Mouse (Mus musculus) layer of hippocampus, postnatal 14 days (tissue): ENCODE data around the gene Trappc6b. TPM values are rescaled to one million over a fixed set of nuclear protein-coding genes. Genes with fewer than 3 reads are reported as not detected.
"Not testable (repeated sequence)": the region's sequence is repeated elsewhere in the genome, so short reads cannot be mapped to it uniquely, and the experiment has no call there.

Source experiments
- DNase-seq, 2 experiments: peaks; one replicate each; pipeline ENCODE4 v3.0.0; 2021 to 2022; ENCODE audit warnings: low spot score in 2 of 2, mixed read lengths in 1 of 2
- long read RNA-seq, 2 experiments: library from polyadenylated mRNA; stranded (forward); transcript quantifications; one replicate each; pipeline ENCODE4 v2.0.0; 2021
- total RNA-seq, 2 experiments: library from RNA; stranded (reverse); gene quantifications; 2 replicates each; pipeline ENCODE4 v1.2.3; 2021

Trappc6b gene
- 100 to 1,000 TPM; 104 to 119 TPM for total RNA-seq
- long read RNA-seq, experiment 1, transcript Trappc6b-201 (6 exons, 1,255 nt) = major isoform, 47 of 68 reads
- long read RNA-seq, experiment 1, partial matches to known transcripts = 12 of 68 reads
- long read RNA-seq, experiment 1, other reads (novel, unspliced or antisense) = 7 of 68 reads
- long read RNA-seq, experiment 2, transcript Trappc6b-201 (6 exons, 1,255 nt) = major isoform, 77 of 111 reads
- long read RNA-seq, experiment 2, partial matches to known transcripts = 22 of 111 reads
- long read RNA-seq, experiment 2, other reads (novel, unspliced or antisense) = 8 of 111 reads

DNA sequence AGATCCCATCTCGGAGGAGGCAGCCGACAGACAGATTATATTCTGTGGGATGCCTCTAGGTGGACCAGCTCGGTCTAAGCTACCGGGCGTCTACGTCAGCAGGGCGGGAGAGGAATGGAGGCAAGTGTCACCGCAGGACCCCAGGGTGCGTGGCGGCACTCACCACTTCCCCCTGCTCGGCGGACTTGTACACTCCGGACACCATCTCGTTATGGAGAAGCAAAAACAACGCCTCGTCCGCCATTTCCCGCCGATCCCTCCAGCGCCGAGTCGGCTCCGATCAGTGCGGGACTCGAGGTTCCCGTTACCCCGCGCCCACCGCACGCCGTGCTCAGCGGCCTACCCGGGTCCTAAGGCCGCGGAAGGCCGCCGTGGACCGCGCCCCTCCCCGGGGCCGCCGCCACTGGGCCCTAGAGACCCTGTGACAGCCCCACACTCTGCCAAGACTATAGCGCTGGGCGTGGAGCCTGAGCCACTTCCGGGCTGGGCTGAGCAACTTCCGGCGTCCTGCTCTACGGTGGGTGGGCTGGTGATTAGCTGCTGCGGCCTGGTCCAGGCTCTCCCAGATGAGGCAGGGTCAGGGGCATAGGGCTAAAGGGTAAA is at the start of gene Trappc6b:
Trappc6b (minus strand) TSS at position 480 of the 603 bp plus-strand sequence.
- peak; percentile 80 to 84 for DNase-seq

DNA sequence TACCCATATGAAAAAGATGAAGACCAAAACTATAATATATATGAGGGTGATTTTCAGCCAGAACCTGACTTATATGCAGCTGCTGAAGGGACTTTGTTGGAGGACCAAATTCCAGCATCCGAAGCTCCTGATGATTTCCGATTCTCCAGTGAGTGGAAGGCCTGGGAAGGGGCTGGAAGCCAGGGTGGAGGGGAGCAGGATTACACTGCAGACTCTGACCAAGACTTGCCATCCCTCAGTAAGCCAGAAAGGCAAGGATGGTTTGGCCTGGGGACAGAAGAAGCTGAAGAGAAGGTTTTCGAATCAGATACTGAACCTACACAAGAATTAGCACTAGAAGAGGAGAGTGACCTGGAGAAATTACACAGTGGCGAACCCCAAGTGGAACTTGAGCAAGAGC is 46.7 kb upstream of the Trappc6b start:
- DNase-seq = no peak

GRCm38 (mm10) chr12:59106491-59106890 is 45.2 kb upstream of the Trappc6b start:
- no peak for DNase-seq

- DNase-seq = no peak
Measured at GRCm38 (mm10) chr12:59105914-59106313, 44.6 kb upstream of the Trappc6b start.

DNA sequence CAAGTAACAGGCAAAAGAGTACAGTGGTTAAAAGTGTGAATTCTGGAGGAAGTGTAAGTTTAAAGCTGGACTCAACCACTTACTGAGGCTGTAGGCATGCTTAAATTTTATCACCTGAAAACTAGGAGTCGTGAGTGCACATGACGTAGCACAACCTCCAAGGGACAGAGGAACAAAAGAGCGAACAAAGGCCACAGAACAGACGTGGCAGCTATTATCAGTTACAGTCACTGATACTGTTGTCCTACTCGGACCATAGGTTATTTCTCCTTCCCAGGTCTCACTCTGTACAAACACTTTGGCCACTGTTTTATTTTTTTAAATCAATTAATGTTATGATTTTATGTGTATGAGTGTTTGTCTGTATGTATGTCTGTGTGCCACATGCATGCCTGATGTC is 43.5 kb upstream of the Trappc6b start:
- no peak for DNase-seq

- DNase-seq = no peak
Measured at GRCm38 (mm10) chr12:59095104-59096025, 34.1 kb upstream of the Trappc6b start, which contains the start of gene Mia2. Gene Mia2, plus strand, starts transcription at chr12:59095799.

- DNase-seq = no peak
Measured at GRCm38 (mm10) chr12:59093543-59093942, 32.3 kb upstream of the Trappc6b start.

DNA sequence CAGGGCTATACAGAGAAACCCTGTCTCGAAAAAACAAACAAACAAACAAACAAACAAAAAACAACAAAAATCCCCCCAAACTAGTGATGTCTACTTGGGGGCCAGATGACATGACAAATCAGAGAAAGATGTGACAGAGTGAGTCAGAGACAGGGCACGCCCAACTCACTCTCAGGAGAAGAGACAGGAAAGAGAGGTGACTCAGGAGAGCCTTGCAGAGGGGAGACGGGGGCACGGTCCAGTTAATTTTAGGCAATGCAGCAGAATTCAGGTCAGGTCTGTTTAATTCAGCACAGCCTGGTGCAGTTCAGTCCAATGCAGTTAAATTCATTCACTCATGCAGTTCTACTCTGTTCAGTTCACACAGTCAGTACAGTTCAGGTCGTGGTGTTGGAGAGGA is 24.9 kb upstream of the Trappc6b start:
- DNase-seq = no peak

DNA sequence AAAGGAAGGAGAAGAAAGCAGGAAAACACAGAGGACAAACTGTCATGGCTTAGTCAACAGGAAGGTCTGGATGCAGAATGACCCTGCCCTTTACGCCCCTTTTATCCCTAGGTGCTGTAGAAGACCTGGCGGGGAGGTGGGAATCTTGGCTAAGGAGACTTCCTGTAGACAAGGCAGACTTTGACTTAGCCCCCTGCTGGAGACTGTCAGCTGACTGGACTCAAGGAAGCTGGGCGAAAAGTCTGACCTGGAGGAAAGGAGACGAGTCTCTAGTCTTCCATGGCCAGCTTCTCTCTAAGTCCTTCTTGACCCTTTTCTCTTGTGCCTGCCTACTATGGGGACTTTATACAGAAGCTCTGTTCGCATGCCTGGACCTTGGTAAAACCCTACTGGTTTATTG is 23.2 kb upstream of the Trappc6b start:
- DNase-seq = no peak

- no peak for DNase-seq
Measured at GRCm38 (mm10) chr12:59080461-59080860, 19.2 kb upstream of the Trappc6b start.

GRCm38 (mm10) chr12:59077883-59078282 is 16.6 kb upstream of the Trappc6b start:
- DNase-seq = no peak

GRCm38 (mm10) chr12:59076996-59077395 is 15.7 kb upstream of the Trappc6b start:
- no peak for DNase-seq

- DNase-seq = no peak
Measured at GRCm38 (mm10) chr12:59074052-59074451, 12.8 kb upstream of the Trappc6b start.

GRCm38 (mm10) chr12:59072286-59072685 is 11.0 kb upstream of the Trappc6b start:
- no peak for DNase-seq

GRCm38 (mm10) chr12:59068791-59069190 is 7.5 kb upstream of the Trappc6b start:
- no peak for DNase-seq

DNA sequence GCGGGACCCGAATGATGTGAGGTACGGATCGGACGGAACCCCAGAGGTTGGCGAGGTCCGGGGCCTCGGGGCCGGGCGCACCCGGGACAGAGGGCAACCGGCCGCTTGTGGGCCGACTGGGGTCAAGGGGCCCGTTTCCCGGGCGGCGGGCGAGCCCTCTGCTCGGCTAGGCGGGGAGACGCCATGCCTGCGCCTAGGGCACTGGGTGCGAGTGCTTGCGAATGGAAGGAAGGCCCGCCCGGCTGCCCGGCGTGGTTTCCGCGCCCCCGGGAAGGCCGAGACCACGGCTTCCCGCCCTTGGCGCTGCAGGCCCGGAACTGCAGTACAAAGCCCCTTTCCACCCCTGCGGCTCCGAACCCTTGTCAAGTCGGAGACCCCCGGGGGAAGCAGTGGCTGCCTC is 5.8 kb upstream of the Trappc6b start:
- no peak for DNase-seq

GRCm38 (mm10) chr12:59066448-59067077 is 5.3 kb upstream of the Trappc6b start, which contains the start of gene Pnn:
Gene Pnn, plus strand, starts transcription at chr12:59066884.
- DNase-seq = peak; percentile 96 to 98

DNA sequence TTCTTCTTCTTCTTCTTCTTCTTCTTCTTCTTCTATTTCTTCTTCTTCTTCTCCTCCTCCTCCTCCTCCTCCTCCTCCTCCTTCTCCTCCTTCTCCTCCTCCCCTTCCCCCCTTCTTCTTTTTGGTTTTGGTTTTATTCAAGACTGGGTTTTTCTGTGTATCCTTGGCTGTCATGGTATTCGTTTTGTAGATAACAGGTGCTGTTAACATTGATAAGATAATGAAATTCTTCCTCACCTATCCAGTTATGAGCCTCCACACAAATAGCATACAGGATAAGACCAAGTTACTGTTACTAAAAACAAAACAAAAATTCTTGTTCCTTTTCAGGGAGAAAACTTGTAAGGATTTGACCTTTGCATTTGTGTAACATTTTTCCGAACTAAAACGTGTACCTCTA is 4.5 kb upstream of the Trappc6b start:
- no peak for DNase-seq

DNA sequence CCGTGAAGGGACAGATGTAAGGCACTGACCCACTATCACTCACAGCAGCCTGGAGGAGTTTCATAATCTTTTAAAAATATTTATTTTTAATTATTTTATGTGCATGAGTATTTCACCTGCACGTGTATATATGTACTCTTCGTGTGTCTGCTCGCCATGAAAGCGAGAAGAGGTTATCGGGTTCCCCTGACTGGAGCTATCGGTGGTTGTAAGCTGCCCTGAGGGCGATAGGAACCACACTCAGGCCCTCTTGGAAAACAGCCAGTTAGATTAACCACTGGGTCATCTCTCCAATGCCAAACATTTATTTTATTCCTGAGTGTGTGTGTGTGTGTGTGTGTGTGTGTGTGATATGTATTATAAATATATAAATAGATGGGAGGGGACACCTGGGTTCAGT is 3.6 kb upstream of the Trappc6b start:
- no peak for DNase-seq

DNA sequence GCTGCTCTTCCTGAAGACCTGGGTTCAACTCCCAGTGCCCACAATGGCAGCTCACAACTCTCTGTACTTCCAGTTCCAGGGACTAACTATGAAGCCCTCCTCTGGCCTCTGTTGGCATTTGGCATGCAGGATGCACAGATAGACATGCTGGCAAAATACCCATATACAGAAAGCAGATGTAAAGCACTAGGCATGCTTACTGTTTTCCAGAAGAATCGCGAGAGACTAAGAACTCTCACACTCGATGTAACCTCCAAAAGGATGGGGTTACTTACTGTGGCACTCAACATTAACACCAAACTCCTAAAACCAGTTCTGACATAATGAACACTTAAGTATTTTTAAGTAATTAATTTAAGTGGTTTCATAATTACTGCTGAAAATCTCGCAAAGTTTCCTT is 950 bp downstream of the Trappc6b start:
- DNase-seq = no peak

DNA sequence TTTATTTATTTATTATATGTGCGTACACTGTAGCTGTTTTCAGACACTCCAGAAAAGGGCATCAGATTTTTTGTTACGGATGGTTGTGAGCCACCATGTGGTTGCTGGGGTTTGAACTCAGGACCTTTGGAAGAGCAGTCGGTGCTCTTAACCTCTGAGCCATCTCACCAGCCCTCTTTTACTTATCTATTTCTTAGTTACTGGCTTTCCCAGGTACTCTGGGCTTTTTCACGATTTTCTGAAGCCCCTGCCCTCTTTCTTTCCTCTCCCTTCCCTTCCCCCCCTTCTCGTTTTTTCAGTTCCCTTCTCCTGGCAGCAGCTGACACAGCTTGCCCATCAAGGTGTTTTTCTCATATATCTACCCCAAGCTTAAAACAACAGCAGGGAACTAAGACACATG is 3.0 kb downstream of the Trappc6b start:
- not testable (repeated sequence) for DNase-seq
